Mouse (Mus musculus) brain, embryonic 14.5 days (tissue): ENCODE results near the gene Smim24.

Experiments
- CTCF ChIP-seq: fragments of 200-500 bp; IDR thresholded peaks from 2 replicates; pipeline ENCODE4 v1.5.1; 2012; ENCODE audit warnings: inconsistent platforms, mild to moderate bottlenecking, moderate library complexity, borderline replicate concordance; ENCODE audit not compliant: insufficient read depth, insufficient read length; ENCODE audit errors: extremely low read depth
- POLR2A ChIP-seq: fragments of 200-500 bp; IDR thresholded peaks from 2 replicates; pipeline ENCODE4 v1.6.1; 2012; ENCODE audit warnings: mild to moderate bottlenecking, inconsistent platforms, borderline replicate concordance; ENCODE audit not compliant: poor library complexity, insufficient read depth, insufficient read length, severe bottlenecking; ENCODE audit errors: extremely low read depth

DNA sequence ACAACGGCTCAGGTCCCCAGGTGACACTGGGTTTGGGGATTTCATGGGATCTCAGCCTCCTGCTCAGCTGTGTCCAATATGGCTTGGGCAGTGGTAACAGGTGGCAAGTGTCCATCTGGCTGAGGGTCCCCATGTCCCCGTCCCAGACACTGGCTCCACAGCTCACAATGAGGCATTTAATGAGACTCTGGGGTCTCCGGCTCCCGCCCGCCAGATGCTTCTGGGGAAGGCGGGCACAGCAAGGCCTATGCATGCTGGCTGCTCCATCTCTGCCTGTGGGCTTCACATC is 25.7 kb upstream of the Smim24 start:
- TF ChIP-seq CTCF (no peak), POLR2A (no peak)
